Mouse (Mus musculus) intestine, embryonic 14.5 days (tissue): ENCODE results near the gene Tmem178. TPM values are rescaled to one million over a fixed set of nuclear protein-coding genes. Genes with fewer than 3 reads are reported as not detected.

Source experiments
- ATAC-seq: fragments of 200-750 bp; cut with Nextera tagmentation; replicated peaks from 2 replicates; pipeline ENCODE4 v1.8.0; 2017; ENCODE audit warnings: low read depth, moderate number of reproducible peaks, moderate TSS enrichment, moderate library complexity; ENCODE audit not compliant: low FRiP score, low TSS enrichment
- DNase-seq: peaks from one replicate; pipeline ENCODE4 v3.0.0-alpha.2; 2018; ENCODE audit warnings: low spot score
- H3K27ac ChIP-seq: fragments of 300-500 bp; sonication (generic); 2 replicates; pipeline ENCODE4 v1.5.1; 2014; ENCODE audit warnings: low read depth, mild to moderate bottlenecking, control low read depth
- H3K27me3 ChIP-seq: fragments of 300-500 bp; sonication (generic); replicated peaks from 2 replicates; pipeline ENCODE4 v1.6.1; 2014; ENCODE audit warnings: low read length, control low read depth; ENCODE audit not compliant: control insufficient read depth, insufficient read depth
- H3K36me3 ChIP-seq: fragments of 300-500 bp; sonication (generic); 2 replicates; pipeline ENCODE4 v1.6.1; 2014; ENCODE audit warnings: low read length, control low read depth; ENCODE audit not compliant: control insufficient read depth, insufficient read depth
- H3K4me1 ChIP-seq: fragments of 300-500 bp; sonication (generic); replicated peaks from 2 replicates; pipeline ENCODE4 v1.6.1; 2014; ENCODE audit warnings: low read length, control low read depth, mixed read lengths; ENCODE audit not compliant: control insufficient read depth, insufficient read depth
- H3K4me2 ChIP-seq: fragments of 300-500 bp; sonication (generic); 2 replicates; pipeline ENCODE4 v1.6.1; 2014; ENCODE audit warnings: low read length
- H3K4me3 ChIP-seq: fragments of 300-500 bp; sonication (generic); 2 replicates; pipeline ENCODE4 v1.5.1; 2014; ENCODE audit warnings: low read depth, low read length, control low read depth, mixed read lengths
- H3K9ac ChIP-seq: fragments of 300-500 bp; sonication (generic); 2 replicates; pipeline ENCODE4 v1.6.1; 2014; ENCODE audit warnings: mild to moderate bottlenecking, low read length
- H3K9me3 ChIP-seq: fragments of 300-500 bp; sonication (generic); 2 replicates; pipeline ENCODE4 v1.6.1; 2016; ENCODE audit warnings: low read length, control low read depth; ENCODE audit not compliant: control insufficient read depth
- WGBS: fragments of 180-500 bp; shearing (Covaris S2); extraction: QIAGEN DNeasy Blood & Tissue Kit; methylation state at CpG from one replicate; pipeline ENCODE4 v1.1.7; 2014; 5-methylcytosine and 5-hydroxymethylcytosine counted together
- polyA plus RNA-seq: library from polyadenylated mRNA; unstranded; fragments of >200 nt; fragmentation: Nextera tagmentation; extraction: Ambion mirVana; gene quantifications from 2 replicates; pipeline ENCODE4 v1.2.1, GENCODE M21; 2014

Gene Tmem178
- polyA plus RNA-seq, 1 experiment from 2014 or later, result 4.1 TPM

GRCm38 (mm10) chr17:80970716-80971115 is 26.3 kb downstream of the Tmem178 start:
- Histone ChIP-seq H3K4me3 (no peak overlapping the region), H3K36me3 (no peaks in the 10 kb centered on the region), H3K9ac (no peak overlapping the region), H3K9me3 (peaks cover 2% of the 10 kb centered on the region; the same call in 1 of the 2 replicates), H3K27ac (no peak overlapping the region), H3K4me2 (no peak overlapping the region), H3K4me1 (peaks cover 9% of the 10 kb centered on the region; the same call in 1 of the 2 replicates), H3K27me3 (no peaks in the 10 kb centered on the region)
- WGBS, result 65% methylated on average over 10 of the region's 10 CpGs
- no peak for DNase-seq
- no peak for ATAC-seq

- Histone ChIP-seq H3K4me1 (peaks cover 9% of the 10 kb centered on the region; the same call in 1 of the 2 replicates), H3K27ac (no peak overlapping the region), H3K9ac (no peak overlapping the region), H3K9me3 (peaks cover 2% of the 10 kb centered on the region; the same call in 1 of the 2 replicates), H3K4me2 (no peak overlapping the region), H3K27me3 (no peaks in the 10 kb centered on the region), H3K36me3 (no peaks in the 10 kb centered on the region), H3K4me3 (no peak overlapping the region)
- WGBS, result 79% methylated on average over 7 of the region's 7 CpGs
- ATAC-seq (no peak), DNase-seq (no peak)
These were observed 28.5 kb downstream of the Tmem178 start for GRCm38 (mm10) chr17:80972891-80973290.

GRCm38 (mm10) chr17:80977245-80977644 is 32.8 kb downstream of the Tmem178 start:
- Histone ChIP-seq H3K36me3 (no peaks in the 10 kb centered on the region), H3K9me3 (peaks cover 2% of the 10 kb centered on the region; the same call in 1 of the 2 replicates), H3K9ac (no peak overlapping the region), H3K4me2 (no peak overlapping the region), H3K4me3 (no peak overlapping the region), H3K4me1 (peaks cover 6% of the 10 kb centered on the region; the same call in 1 of the 2 replicates), H3K27me3 (no peaks in the 10 kb centered on the region), H3K27ac (no peak overlapping the region)
- WGBS, result 72% methylated on average over 5 of the region's 5 CpGs
- no peak for DNase-seq
- peak; percentile 70 for ATAC-seq

- Histone ChIP-seq H3K4me3 (no peak overlapping the region), H3K9me3 (peaks cover 2% of the 10 kb centered on the region; the same call in 1 of the 2 replicates), H3K36me3 (no peaks in the 10 kb centered on the region), H3K27me3 (no peaks in the 10 kb centered on the region), H3K9ac (no peak overlapping the region), H3K4me1 (peaks cover 9% of the 10 kb centered on the region), H3K27ac (no peak overlapping the region), H3K4me2 (no peak overlapping the region)
- WGBS, result 83% methylated on average over 10 of the region's 10 CpGs
- no peak for DNase-seq
- ATAC-seq, result no peak
These were observed 35.7 kb downstream of the Tmem178 start for GRCm38 (mm10) chr17:80980096-80980495.

DNA sequence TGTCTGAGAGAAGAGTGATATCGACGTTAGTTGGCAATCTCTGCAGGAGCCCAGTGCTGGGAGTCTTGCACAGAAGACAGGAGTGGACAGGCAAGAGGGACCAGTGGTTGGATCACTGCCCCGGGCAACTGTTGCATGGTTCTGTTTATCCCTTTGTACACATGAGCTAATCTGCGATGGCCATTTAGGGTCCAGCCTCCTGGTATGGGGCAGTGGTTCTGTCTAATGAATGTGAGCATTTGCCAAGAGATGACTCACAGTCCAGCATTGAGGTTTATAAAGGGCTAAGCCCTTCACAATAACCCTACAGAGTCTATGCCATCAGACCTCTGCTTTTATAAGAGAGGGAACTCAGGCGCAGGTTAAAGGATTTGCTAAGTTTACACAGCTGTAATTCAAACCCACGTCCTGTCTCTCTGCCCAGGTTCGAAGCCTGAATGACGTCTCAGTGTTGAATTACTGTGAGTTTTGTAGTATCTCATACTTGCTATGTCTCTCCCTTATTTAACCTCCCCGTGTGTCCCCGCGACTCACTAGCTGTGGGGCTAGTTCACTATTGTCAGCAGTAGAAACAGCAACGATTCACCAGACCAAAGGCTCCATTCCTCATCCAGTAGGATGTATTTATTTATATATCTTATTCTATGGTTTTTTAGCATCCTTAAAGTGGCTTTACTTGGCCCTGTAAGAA is 37.4 kb downstream of the Tmem178 start:
- 50% methylated on average over 12 of the region's 12 CpGs for WGBS
- no peaks in the 10 kb centered on the region for H3K27me3 ChIP-seq
- no peaks in the 10 kb centered on the region for H3K36me3 ChIP-seq
- peaks cover 15% of the 10 kb centered on the region for H3K4me1 ChIP-seq
- 0 out of 2 replicates have a peak, but pooled peaks have one; percentile 41 for ATAC-seq
- DNase-seq, result no peak
- H3K9ac ChIP-seq, result no peak overlapping the region
- no peak overlapping the region for H3K4me3 ChIP-seq
- H3K27ac ChIP-seq, result peak overlapping the region; percentile 9; the same call in 1 of the 2 replicates
- H3K4me2 ChIP-seq, result no peak overlapping the region
- H3K9me3 ChIP-seq, result no peaks in the 10 kb centered on the region

DNA sequence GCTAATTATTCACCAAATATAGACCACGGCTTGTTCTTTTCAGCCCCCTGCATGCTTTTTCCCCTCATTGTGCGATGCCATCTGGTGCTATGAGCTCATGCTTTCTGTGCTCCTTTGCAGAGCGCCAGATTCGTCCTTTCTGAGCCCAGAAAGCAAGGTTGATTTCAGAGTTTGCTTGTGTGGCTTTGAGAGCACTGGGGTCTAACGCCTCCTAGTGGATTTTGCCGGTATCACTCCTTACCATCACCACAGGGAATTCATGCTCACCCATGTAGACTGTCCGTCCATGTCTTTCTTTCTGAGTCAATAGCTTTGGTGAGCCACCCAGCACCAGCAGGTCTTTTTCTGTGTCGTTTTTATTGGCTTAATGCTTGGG is 38.0 kb downstream of the Tmem178 start:
- DNase-seq, result peak; percentile 90
- H3K9me3 ChIP-seq, result no peaks in the 10 kb centered on the region
- no peak; the same call in 1 of the 2 replicates for ATAC-seq
- no peak overlapping the region for H3K4me3 ChIP-seq
- H3K4me2 ChIP-seq, result no peak overlapping the region
- WGBS, result 12% methylated on average over 8 of the region's 8 CpGs
- peaks cover 15% of the 10 kb centered on the region for H3K4me1 ChIP-seq
- H3K9ac ChIP-seq, result no peak overlapping the region
- H3K27me3 ChIP-seq, result no peaks in the 10 kb centered on the region
- H3K27ac ChIP-seq, result 0 out of 2 replicates have a peak overlapping the region, but pooled peaks have one; percentile 9
- no peaks in the 10 kb centered on the region for H3K36me3 ChIP-seq

DNA sequence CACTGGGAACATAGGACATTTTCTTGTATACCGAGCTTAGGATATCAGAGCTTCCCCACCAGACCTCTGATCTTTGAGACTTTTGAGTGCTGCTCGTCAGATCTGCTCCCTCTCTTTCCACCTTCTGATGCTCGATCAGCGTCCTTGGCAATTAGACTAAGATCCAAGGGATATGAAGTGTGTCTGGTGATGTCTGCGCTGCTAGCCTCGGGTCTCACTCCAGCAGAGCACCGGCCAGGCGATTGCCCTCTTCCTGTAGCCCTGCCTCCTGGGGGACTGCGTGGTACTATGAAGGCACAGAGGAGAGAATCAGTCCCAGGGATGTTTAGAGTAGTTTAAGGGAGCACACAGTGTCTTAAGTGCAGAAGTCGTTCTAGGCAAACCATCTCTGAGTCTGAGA is 38.5 kb downstream of the Tmem178 start:
- H3K27ac ChIP-seq, result no peak overlapping the region
- no peak for ATAC-seq
- H3K36me3 ChIP-seq, result no peaks in the 10 kb centered on the region
- H3K4me2 ChIP-seq, result no peak overlapping the region
- H3K27me3 ChIP-seq, result no peaks in the 10 kb centered on the region
- H3K9ac ChIP-seq, result no peak overlapping the region
- H3K9me3 ChIP-seq, result no peaks in the 10 kb centered on the region
- DNase-seq, result no peak
- H3K4me3 ChIP-seq, result no peak overlapping the region
- H3K4me1 ChIP-seq, result peaks cover 15% of the 10 kb centered on the region
- WGBS, result 74% methylated on average over 10 of the region's 10 CpGs

GRCm38 (mm10) chr17:80991535-80992127 is 47.2 kb downstream of the Tmem178 start:
- H3K9me3 ChIP-seq, result no peaks in the 10 kb centered on the region
- WGBS, result 65% methylated on average over 8 of the region's 8 CpGs
- DNase-seq (no peak), ATAC-seq (0 out of 2 replicates have a peak, but pooled peaks have one; percentile 15)
- H3K4me3 ChIP-seq, result no peak overlapping the region
- no peaks in the 10 kb centered on the region for H3K27me3 ChIP-seq
- H3K27ac ChIP-seq, result no peak overlapping the region
- H3K4me2 ChIP-seq, result no peak overlapping the region
- no peak overlapping the region for H3K9ac ChIP-seq
- H3K4me1 ChIP-seq, result peaks cover under 1% of the 10 kb centered on the region; the same call in 1 of the 2 replicates
- H3K36me3 ChIP-seq, result no peaks in the 10 kb centered on the region
